Mouse (Mus musculus): ENCODE measurements around the gene Akap13. TPM values are rescaled to one million over a fixed set of nuclear protein-coding genes. Genes with fewer than 3 reads are reported as not detected.
A peak's percentile ranks its signal among the peaks of the same experiment; 100 is the strongest.

Akap13 gene
- polyA plus RNA-seq, 1 experiment from 2014 or later: 29.5 TPM

- WGBS: 91% methylated on average over 3 of the region's 4 CpGs
- no peak for ATAC-seq (ENCODE audit: insufficient read depth, low FRiP score, low TSS enrichment)
- no peaks in the 10 kb centered on the region for H3K27me3 ChIP-seq (ENCODE audit: control insufficient read depth, insufficient read depth, low read length)
Measured at GRCm38 (mm10) chr7:75439570-75439969, 15.8 kb upstream of the Akap13 start.

GRCm38 (mm10) chr7:75440241-75440640 lies 15.1 kb upstream of the Akap13 start:
- H3K4me3 ChIP-seq (ENCODE audit: low read depth, low read length): no peak overlapping the region
- H3K36me3 ChIP-seq (ENCODE audit: control insufficient read depth, insufficient read depth, low read length): no peaks in the 10 kb centered on the region
- no peak for ATAC-seq (ENCODE audit: insufficient read depth, low FRiP score, low TSS enrichment)
- no peak overlapping the region for H3K27ac ChIP-seq (ENCODE audit: low read depth, low read length)
- no peak for DNase-seq (ENCODE audit: low spot score)
- H3K9me3 ChIP-seq (ENCODE audit: control insufficient read depth, low read length): no peaks in the 10 kb centered on the region
- no peak overlapping the region for H3K9ac ChIP-seq (ENCODE audit: low read length)
- no peak overlapping the region for H3K4me2 ChIP-seq (ENCODE audit: low read depth)
- 67% methylated on average over 2 of the region's 2 CpGs for WGBS
- H3K27me3 ChIP-seq (ENCODE audit: control insufficient read depth, insufficient read depth, low read length): no peaks in the 10 kb centered on the region
- H3K4me1 ChIP-seq (ENCODE audit: control insufficient read depth, insufficient read depth, low read length): no peaks in the 10 kb centered on the region

More at GRCm38 (mm10) chr7:75439570-75439969, 15.8 kb upstream of the Akap13 start:
- no peak overlapping the region for H3K4me2 ChIP-seq (ENCODE audit: low read depth)
- no peaks in the 10 kb centered on the region for H3K4me1 ChIP-seq (ENCODE audit: control insufficient read depth, insufficient read depth, low read length)
- H3K9me3 ChIP-seq (ENCODE audit: control insufficient read depth, low read length): no peaks in the 10 kb centered on the region
- H3K36me3 ChIP-seq (ENCODE audit: control insufficient read depth, insufficient read depth, low read length): no peaks in the 10 kb centered on the region
- no peak overlapping the region for H3K9ac ChIP-seq (ENCODE audit: low read length)
- no peak overlapping the region for H3K27ac ChIP-seq (ENCODE audit: low read depth, low read length)
- no peak for DNase-seq (ENCODE audit: low spot score)
- no peak overlapping the region for H3K4me3 ChIP-seq (ENCODE audit: low read depth, low read length)

- Histone ChIP-seq H3K27me3 (ENCODE audit: control insufficient read depth, insufficient read depth, low read length) (no peaks in the 10 kb centered on the region), H3K4me3 (ENCODE audit: low read depth, low read length) (no peak overlapping the region), H3K27ac (ENCODE audit: low read depth, low read length) (no peak overlapping the region), H3K4me1 (ENCODE audit: control insufficient read depth, insufficient read depth, low read length) (no peaks in the 10 kb centered on the region), H3K36me3 (ENCODE audit: control insufficient read depth, insufficient read depth, low read length) (no peaks in the 10 kb centered on the region), H3K9ac (ENCODE audit: low read length) (no peak overlapping the region), H3K9me3 (ENCODE audit: control insufficient read depth, low read length) (no peaks in the 10 kb centered on the region), H3K4me2 (ENCODE audit: low read depth) (no peak overlapping the region)
- 78% methylated on average over 2 of the region's 2 CpGs for WGBS
- DNase-seq (ENCODE audit: low spot score): no peak
- no peak for ATAC-seq (ENCODE audit: insufficient read depth, low FRiP score, low TSS enrichment)
Measured at GRCm38 (mm10) chr7:75441947-75442346, 13.4 kb upstream of the Akap13 start.

- Histone ChIP-seq H3K4me3 (ENCODE audit: low read depth, low read length) (peak overlapping the region; percentile 85), H3K27ac (ENCODE audit: low read depth, low read length) (peak overlapping the region; percentile 96), H3K9ac (ENCODE audit: low read length) (peak overlapping the region; percentile 91), H3K9me3 (ENCODE audit: control insufficient read depth, low read length) (no peaks in the 10 kb centered on the region), H3K4me2 (ENCODE audit: low read depth) (peak overlapping the region; percentile 43), H3K27me3 (ENCODE audit: control insufficient read depth, insufficient read depth, low read length) (no peaks in the 10 kb centered on the region), H3K4me1 (ENCODE audit: control insufficient read depth, insufficient read depth, low read length) (peaks cover 4% of the 10 kb centered on the region; the same call in 1 of the 2 replicates), H3K36me3 (ENCODE audit: control insufficient read depth, insufficient read depth, low read length) (no peaks in the 10 kb centered on the region)
- ATAC-seq (ENCODE audit: insufficient read depth, low FRiP score, low TSS enrichment) (no peak), DNase-seq (ENCODE audit: low spot score) (no peak)
- 2% methylated on average over 25 of the region's 25 CpGs for WGBS
Measured at GRCm38 (mm10) chr7:75456152-75456888, 986 bp downstream of the Akap13 start.

- no peaks in the 10 kb centered on the region for H3K9me3 ChIP-seq (ENCODE audit: control insufficient read depth, low read length)
- H3K4me3 ChIP-seq (ENCODE audit: low read depth, low read length): no peak overlapping the region
- H3K9ac ChIP-seq (ENCODE audit: low read length): no peak overlapping the region
- H3K36me3 ChIP-seq (ENCODE audit: control insufficient read depth, insufficient read depth, low read length): no peaks in the 10 kb centered on the region
- no peak overlapping the region for H3K4me2 ChIP-seq (ENCODE audit: low read depth)
- ATAC-seq (ENCODE audit: insufficient read depth, low FRiP score, low TSS enrichment): no peak
- no peak overlapping the region for H3K27ac ChIP-seq (ENCODE audit: low read depth, low read length)
- WGBS: 78% methylated on average over 1 of the region's 1 CpGs
- no peaks in the 10 kb centered on the region for H3K27me3 ChIP-seq (ENCODE audit: control insufficient read depth, insufficient read depth, low read length)
- peaks cover 4% of the 10 kb centered on the region; the same call in 1 of the 2 replicates for H3K4me1 ChIP-seq (ENCODE audit: control insufficient read depth, insufficient read depth, low read length)
- no peak for DNase-seq (ENCODE audit: low spot score)
Measured at GRCm38 (mm10) chr7:75460290-75460689, 5.0 kb downstream of the Akap13 start.

GRCm38 (mm10) chr7:75463579-75464162 lies 8.3 kb downstream of the Akap13 start:
- Histone ChIP-seq H3K9ac (ENCODE audit: low read length) (no peak overlapping the region), H3K4me3 (ENCODE audit: low read depth, low read length) (no peak overlapping the region), H3K4me1 (ENCODE audit: control insufficient read depth, insufficient read depth, low read length) (no peaks in the 10 kb centered on the region), H3K36me3 (ENCODE audit: control insufficient read depth, insufficient read depth, low read length) (no peaks in the 10 kb centered on the region), H3K9me3 (ENCODE audit: control insufficient read depth, low read length) (no peaks in the 10 kb centered on the region), H3K4me2 (ENCODE audit: low read depth) (no peak overlapping the region), H3K27ac (ENCODE audit: low read depth, low read length) (no peak overlapping the region), H3K27me3 (ENCODE audit: control insufficient read depth, insufficient read depth, low read length) (no peaks in the 10 kb centered on the region)
- DNase-seq (ENCODE audit: low spot score) (no peak), ATAC-seq (ENCODE audit: insufficient read depth, low FRiP score, low TSS enrichment) (no peak)

GRCm38 (mm10) chr7:75467791-75468190 lies 12.5 kb downstream of the Akap13 start:
- no peak for ATAC-seq (ENCODE audit: insufficient read depth, low FRiP score, low TSS enrichment)
- Histone ChIP-seq H3K9ac (ENCODE audit: low read length) (no peak overlapping the region), H3K4me3 (ENCODE audit: low read depth, low read length) (no peak overlapping the region), H3K36me3 (ENCODE audit: control insufficient read depth, insufficient read depth, low read length) (no peaks in the 10 kb centered on the region), H3K27ac (ENCODE audit: low read depth, low read length) (no peak overlapping the region), H3K27me3 (ENCODE audit: control insufficient read depth, insufficient read depth, low read length) (no peaks in the 10 kb centered on the region), H3K4me2 (ENCODE audit: low read depth) (no peak overlapping the region), H3K9me3 (ENCODE audit: control insufficient read depth, low read length) (no peaks in the 10 kb centered on the region), H3K4me1 (ENCODE audit: control insufficient read depth, insufficient read depth, low read length) (no peaks in the 10 kb centered on the region)
- 75% methylated on average over 7 of the region's 7 CpGs for WGBS
- DNase-seq (ENCODE audit: low spot score): no peak

GRCm38 (mm10) chr7:75470318-75470925 lies 15.1 kb downstream of the Akap13 start:
- no peak overlapping the region for H3K27ac ChIP-seq (ENCODE audit: low read depth, low read length)
- no peaks in the 10 kb centered on the region for H3K36me3 ChIP-seq (ENCODE audit: control insufficient read depth, insufficient read depth, low read length)
- H3K27me3 ChIP-seq (ENCODE audit: control insufficient read depth, insufficient read depth, low read length): no peaks in the 10 kb centered on the region
- no peaks in the 10 kb centered on the region for H3K9me3 ChIP-seq (ENCODE audit: control insufficient read depth, low read length)
- H3K4me2 ChIP-seq (ENCODE audit: low read depth): no peak overlapping the region
- WGBS: 46% methylated on average over 7 of the region's 7 CpGs
- DNase-seq (ENCODE audit: low spot score) (no peak), ATAC-seq (ENCODE audit: insufficient read depth, low FRiP score, low TSS enrichment) (no peak)
- H3K9ac ChIP-seq (ENCODE audit: low read length): no peak overlapping the region
- no peaks in the 10 kb centered on the region for H3K4me1 ChIP-seq (ENCODE audit: control insufficient read depth, insufficient read depth, low read length)
- no peak overlapping the region for H3K4me3 ChIP-seq (ENCODE audit: low read depth, low read length)
